Mouse (Mus musculus): ENCODE data around the gene BC025920. TPM values are rescaled to one million over a fixed set of nuclear protein-coding genes. Genes with fewer than 3 reads are reported as not detected.

The BC025920 gene
- total RNA-seq (2017) = 2.9 and 3.5 TPM in 2 replicates

- peak; percentile 86 to 93 for ATAC-seq (replicated peaks in 1 of 2; ENCODE audit: insufficient read depth in 1 of 2, low FRiP score in 2 of 2, low TSS enrichment in 1 of 2, low read depth in 1 of 2, poor library complexity in 2 of 2, severe bottlenecking in 2 of 2)
Measured at GRCm38 (mm10) chr10:81605974-81606751, at the start of gene BC025920. BC025920 (plus strand) TSS chr10:81606270.

GRCm38 (mm10) chr10:81556282-81556681, 49.8 kb upstream of the BC025920 start:
- ATAC-seq (replicated peaks in 1 of 2; ENCODE audit: insufficient read depth in 1 of 2, low FRiP score in 2 of 2, low TSS enrichment in 1 of 2, low read depth in 1 of 2, poor library complexity in 2 of 2, severe bottlenecking in 2 of 2) = no peak

GRCm38 (mm10) chr10:81557491-81557890, 48.6 kb upstream of the BC025920 start:
- no peak for ATAC-seq (replicated peaks in 1 of 2; ENCODE audit: insufficient read depth in 1 of 2, low FRiP score in 2 of 2, low TSS enrichment in 1 of 2, low read depth in 1 of 2, poor library complexity in 2 of 2, severe bottlenecking in 2 of 2)

GRCm38 (mm10) chr10:81559163-81559626, 46.9 kb upstream of the BC025920 start, which contains the start of gene Aes:
Aes (plus strand) TSS chr10:81559488.
- no peak for ATAC-seq (replicated peaks in 1 of 2; ENCODE audit: insufficient read depth in 1 of 2, low FRiP score in 2 of 2, low TSS enrichment in 1 of 2, low read depth in 1 of 2, poor library complexity in 2 of 2, severe bottlenecking in 2 of 2)

- peak; percentile 30 to 48; a peak in 3 of 4 replicates for ATAC-seq (replicated peaks in 1 of 2; ENCODE audit: insufficient read depth in 1 of 2, low FRiP score in 2 of 2, low TSS enrichment in 1 of 2, low read depth in 1 of 2, poor library complexity in 2 of 2, severe bottlenecking in 2 of 2)
Measured at GRCm38 (mm10) chr10:81559627-81560539, 46.2 kb upstream of the BC025920 start.

GRCm38 (mm10) chr10:81560719-81561459, 45.2 kb upstream of the BC025920 start:
- ATAC-seq (replicated peaks in 1 of 2; ENCODE audit: insufficient read depth in 1 of 2, low FRiP score in 2 of 2, low TSS enrichment in 1 of 2, low read depth in 1 of 2, poor library complexity in 2 of 2, severe bottlenecking in 2 of 2) = peak; percentile 47 to 50; a peak in 2 of 4 replicates

- ATAC-seq (replicated peaks in 1 of 2; ENCODE audit: insufficient read depth in 1 of 2, low FRiP score in 2 of 2, low TSS enrichment in 1 of 2, low read depth in 1 of 2, poor library complexity in 2 of 2, severe bottlenecking in 2 of 2) = no peak
Measured at GRCm38 (mm10) chr10:81562411-81562810, 43.7 kb upstream of the BC025920 start.

GRCm38 (mm10) chr10:81563481-81563880, 42.6 kb upstream of the BC025920 start:
- no peak for ATAC-seq (replicated peaks in 1 of 2; ENCODE audit: insufficient read depth in 1 of 2, low FRiP score in 2 of 2, low TSS enrichment in 1 of 2, low read depth in 1 of 2, poor library complexity in 2 of 2, severe bottlenecking in 2 of 2)

- ATAC-seq (replicated peaks in 1 of 2; ENCODE audit: insufficient read depth in 1 of 2, low FRiP score in 2 of 2, low TSS enrichment in 1 of 2, low read depth in 1 of 2, poor library complexity in 2 of 2, severe bottlenecking in 2 of 2) = 0 out of 4 replicates have a peak, but pooled peaks have one; percentile 5 to 12
Measured at GRCm38 (mm10) chr10:81564216-81564615, 41.9 kb upstream of the BC025920 start.

GRCm38 (mm10) chr10:81564734-81565133, 41.3 kb upstream of the BC025920 start:
- no peak for ATAC-seq (replicated peaks in 1 of 2; ENCODE audit: insufficient read depth in 1 of 2, low FRiP score in 2 of 2, low TSS enrichment in 1 of 2, low read depth in 1 of 2, poor library complexity in 2 of 2, severe bottlenecking in 2 of 2)

GRCm38 (mm10) chr10:81565257-81566228, 40.5 kb upstream of the BC025920 start:
- ATAC-seq (replicated peaks in 1 of 2; ENCODE audit: insufficient read depth in 1 of 2, low FRiP score in 2 of 2, low TSS enrichment in 1 of 2, low read depth in 1 of 2, poor library complexity in 2 of 2, severe bottlenecking in 2 of 2) = no peak

- ATAC-seq (replicated peaks in 1 of 2; ENCODE audit: insufficient read depth in 1 of 2, low FRiP score in 2 of 2, low TSS enrichment in 1 of 2, low read depth in 1 of 2, poor library complexity in 2 of 2, severe bottlenecking in 2 of 2) = no peak
Measured at GRCm38 (mm10) chr10:81568381-81569191, 37.5 kb upstream of the BC025920 start.

GRCm38 (mm10) chr10:81569507-81570237, 36.4 kb upstream of the BC025920 start:
- no peak for ATAC-seq (replicated peaks in 1 of 2; ENCODE audit: insufficient read depth in 1 of 2, low FRiP score in 2 of 2, low TSS enrichment in 1 of 2, low read depth in 1 of 2, poor library complexity in 2 of 2, severe bottlenecking in 2 of 2)

GRCm38 (mm10) chr10:81570238-81570800, 35.8 kb upstream of the BC025920 start:
- ATAC-seq (replicated peaks in 1 of 2; ENCODE audit: insufficient read depth in 1 of 2, low FRiP score in 2 of 2, low TSS enrichment in 1 of 2, low read depth in 1 of 2, poor library complexity in 2 of 2, severe bottlenecking in 2 of 2) = no peak
